Mouse (Mus musculus): ENCODE data around the gene Mafg. TPM values are rescaled to one million over a fixed set of nuclear protein-coding genes. Genes with fewer than 3 reads are reported as not detected.

The Mafg gene
- total and polyA plus RNA-seq, 3 experiments, result 26.5 to 113 (median 54.0) TPM

DNA sequence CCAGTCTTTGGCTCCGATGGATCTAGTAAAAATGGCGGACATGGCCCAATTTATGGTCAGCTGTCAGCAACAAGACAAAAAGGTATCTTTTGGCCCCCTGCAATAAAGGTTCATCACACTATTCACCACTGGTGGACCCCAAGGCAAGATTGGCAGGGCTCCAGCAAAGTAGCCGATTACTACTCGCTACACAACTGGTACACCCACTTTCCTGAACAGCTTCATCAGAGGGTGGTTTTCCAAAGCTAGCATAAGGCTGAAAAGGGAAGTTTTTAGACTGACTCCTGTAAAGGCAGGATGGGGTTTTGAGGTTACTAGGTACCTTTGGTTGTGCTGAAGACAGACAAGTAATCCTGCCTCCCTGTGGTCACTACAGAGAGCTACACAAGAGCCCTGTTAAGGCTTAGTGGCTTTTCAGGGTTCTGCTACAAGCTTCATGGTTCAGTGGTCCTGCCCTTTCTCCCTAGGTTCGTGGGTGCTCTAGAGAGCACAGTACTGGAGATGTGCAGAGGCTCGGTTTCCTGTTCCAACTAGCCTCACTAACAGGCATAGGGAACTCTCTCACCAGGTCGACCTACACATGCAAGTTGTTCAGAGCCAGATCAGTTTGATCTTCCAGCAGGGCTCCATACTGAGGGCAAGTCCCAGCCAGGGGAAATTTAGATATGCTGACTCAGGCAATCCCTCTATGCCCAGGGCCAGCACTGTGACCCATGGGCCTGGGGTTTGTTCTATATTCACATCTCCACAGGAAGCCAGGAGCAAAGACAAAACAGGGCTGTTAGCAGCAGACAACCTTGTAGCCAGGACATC is 56.0 kb downstream of the Mafg start (continued):
- TF ChIP-seq KAT2A (conservative IDR thresholded peaks at IDR 0.05; ENCODE audit: low read depth, low read length), result no peak
- no peak for TF ChIP-seq USF2 (IDR thresholded peaks at IDR 0.05; ENCODE audit: borderline replicate concordance in 1 of 2, insufficient read depth in 1 of 2, low read depth in 1 of 2, low read length in 2 of 2)
- peak; percentile 26; the same call in 1 of the 2 replicates for TF ChIP-seq BHLHE40 (IDR thresholded peaks at IDR 0.05; ENCODE audit: borderline replicate concordance, low read depth, low read length)
- no peak for TF ChIP-seq TAL1 (IDR thresholded peaks at IDR 0.05; ENCODE audit: low read length)
- TF ChIP-seq ETS1 (IDR thresholded peaks at IDR 0.05; ENCODE audit: low read depth, low read length), result no peak
- no peak for TF ChIP-seq JUND (IDR thresholded peaks at IDR 0.05; ENCODE audit: low read depth, low read length)
- no peak for TF ChIP-seq MEF2A (IDR thresholded peaks at IDR 0.05; ENCODE audit: extremely low read depth, insufficient replicate concordance, low read depth, low read length, poor library complexity, severe bottlenecking)
- TF ChIP-seq MAZ (IDR thresholded peaks at IDR 0.05; ENCODE audit: low read depth, low read length), result no peak
- no peak for TF ChIP-seq NRF1 (IDR thresholded peaks at IDR 0.05; ENCODE audit: insufficient read depth, low read depth, low read length, poor library complexity, severe bottlenecking)
- peak; percentile 38; the same call in 1 of the 2 replicates for TF ChIP-seq ZC3H11A (IDR thresholded peaks at IDR 0.05; ENCODE audit: low read depth, low read length)
- no peak for TF ChIP-seq MYB (IDR thresholded peaks at IDR 0.05; ENCODE audit: low read depth, low read length)
- TF ChIP-seq UBTF (IDR thresholded peaks at IDR 0.05; ENCODE audit: borderline replicate concordance, insufficient read depth, low read depth, low read length), result no peak
- TF ChIP-seq MAFK (IDR thresholded peaks at IDR 0.05; ENCODE audit: borderline replicate concordance, low read depth, low read length), result 0 out of 2 replicates have a peak, but pooled peaks have one; percentile 43

DNA sequence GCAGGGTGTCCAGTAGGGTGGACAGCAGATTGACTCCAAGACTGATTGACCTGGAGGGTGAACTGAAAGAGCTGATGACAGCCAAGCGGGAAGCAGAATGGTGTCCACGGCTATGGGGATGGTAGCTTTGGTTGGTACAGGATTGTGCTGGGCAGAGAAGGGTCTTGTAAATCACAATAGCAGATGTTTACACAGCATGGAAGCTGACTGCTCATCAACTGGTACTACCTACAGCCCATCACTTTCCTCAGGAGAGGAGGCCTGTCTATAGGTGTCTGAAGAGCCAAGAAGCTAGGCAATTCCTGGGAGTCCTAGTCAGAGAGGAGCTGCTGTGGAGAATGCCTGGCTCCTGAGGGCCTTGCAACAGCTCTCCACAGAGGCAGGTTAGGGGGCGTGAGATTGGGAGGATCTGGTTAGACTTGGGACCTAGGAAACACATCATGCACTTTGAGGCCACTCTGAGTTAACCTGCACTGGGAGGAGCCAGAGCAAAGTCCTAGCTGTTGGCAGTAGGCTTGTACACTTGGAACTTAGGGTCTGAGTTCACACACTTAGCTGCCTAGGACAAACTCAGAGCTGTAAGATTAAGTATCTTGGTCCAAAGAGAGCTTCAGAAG is 56.9 kb downstream of the Mafg start:
- Histone ChIP-seq H3K9ac (ENCODE audit: control insufficient read depth, low read depth, low read length, poor library complexity, severe bottlenecking) (no peak overlapping the region), H3K36me3 (ENCODE audit: control insufficient read depth in 1 of 2, insufficient read depth in 2 of 2, low read length in 2 of 2) (peaks cover 4 to 22% of the 10 kb centered on the region in 2 experiments; a peak in 3 of 4 replicates), H3K27me3 (ENCODE audit: control insufficient read depth in 1 of 2, insufficient read depth in 2 of 2, low read length in 2 of 2) (no peaks in the 10 kb centered on the region), H3K27ac (ENCODE audit: control insufficient read depth, low read depth, low read length) (no peak overlapping the region), H3K4me3 (ENCODE audit: control insufficient read depth in 1 of 2, insufficient read depth in 1 of 2, low read depth in 2 of 2, low read length in 2 of 2) (no peak overlapping the region), H3K9me3 (replicated peaks; ENCODE audit: insufficient read depth, low read length) (no peaks in the 10 kb centered on the region), H3K79me2 (ENCODE audit: control insufficient read depth, insufficient read depth, low read length, poor library complexity) (peaks cover 54% of the 10 kb centered on the region), H3K4me1 (ENCODE audit: control insufficient read depth in 1 of 2, insufficient read depth in 2 of 2, low read length in 2 of 2) (peaks cover 8 to 18% of the 10 kb centered on the region in 2 experiments)
- DNase-seq (ENCODE audit: low read depth, low spot score), result peak; percentile 44
- TF ChIP-seq POLR2AphosphoS2 (IDR thresholded peaks at IDR 0.05; ENCODE audit: low read length) (peak; percentile 16), ZKSCAN1 (IDR thresholded peaks at IDR 0.05; ENCODE audit: low read depth, low read length) (no peak), POLR2A (IDR thresholded peaks at IDR 0.05; ENCODE audit: control insufficient read depth in 1 of 2, insufficient read depth in 1 of 2, low read depth in 1 of 2, low read length in 2 of 2, poor library complexity in 1 of 2) (peak in 1 of 2 experiments; percentile 54; a peak in 2 of 4 replicates)
